Mouse (Mus musculus) lung, adult 2 months (tissue): ENCODE results near the gene Epsti1. TPM values are rescaled to one million over a fixed set of nuclear protein-coding genes. Genes with fewer than 3 reads are reported as not detected.

Experiments used
- DNase-seq: peaks from one replicate; pipeline ENCODE4 v3.0.0; 2022
- H3K4me1 ChIP-seq: fragments of 200-500 bp; 2 replicates; pipeline ENCODE4 v1.6.1; 2011; ENCODE audit warnings: low read length; ENCODE audit not compliant: control insufficient read depth, insufficient read depth
- H3K4me3 ChIP-seq: fragments of 200-500 bp; replicated peaks from 2 replicates; pipeline ENCODE3; 2011; ENCODE audit warnings: low read depth, mild to moderate bottlenecking, control low read depth, low read length; ENCODE audit errors: extremely low read depth
- CTCF ChIP-seq: fragments of 200-500 bp; IDR thresholded peaks from 2 replicates; pipeline ENCODE4 v1.5.1; 2011; ENCODE audit warnings: mild to moderate bottlenecking, low read length, control low read depth; ENCODE audit not compliant: insufficient read depth
- POLR2A ChIP-seq: fragments of 200-500 bp; IDR thresholded peaks from 2 replicates; pipeline ENCODE4 v1.6.1; 2011; ENCODE audit warnings: low read depth, mild to moderate bottlenecking, control low read depth, low read length, borderline replicate concordance; ENCODE audit errors: extremely low read depth
- WGBS: fragments of 180-500 bp; shearing (Covaris S2); methylation state at CpG from one replicate; pipeline ENCODE4 v1.1.7; 2018; 5-methylcytosine and 5-hydroxymethylcytosine counted together
- polyA plus RNA-seq: library from polyadenylated mRNA; depleted of rRNA; stranded (reverse); fragments of >200 nt; gene quantifications from 2 replicates; pipeline ENCODE4 v1.2.3, GENCODE M21; 2012

The Epsti1 gene
- polyA plus RNA-seq, 1 experiment, result 4.2 TPM

GRCm38 (mm10) chr14:77934431-77934830 is 30.4 kb downstream of the Epsti1 start:
- DNase-seq, result no peak
- H3K4me1 ChIP-seq, result no peaks in the 10 kb centered on the region
- no peak for TF ChIP-seq CTCF
- WGBS, result 83% methylated on average over 3 of the region's 3 CpGs
- no peak overlapping the region for H3K4me3 ChIP-seq

DNA sequence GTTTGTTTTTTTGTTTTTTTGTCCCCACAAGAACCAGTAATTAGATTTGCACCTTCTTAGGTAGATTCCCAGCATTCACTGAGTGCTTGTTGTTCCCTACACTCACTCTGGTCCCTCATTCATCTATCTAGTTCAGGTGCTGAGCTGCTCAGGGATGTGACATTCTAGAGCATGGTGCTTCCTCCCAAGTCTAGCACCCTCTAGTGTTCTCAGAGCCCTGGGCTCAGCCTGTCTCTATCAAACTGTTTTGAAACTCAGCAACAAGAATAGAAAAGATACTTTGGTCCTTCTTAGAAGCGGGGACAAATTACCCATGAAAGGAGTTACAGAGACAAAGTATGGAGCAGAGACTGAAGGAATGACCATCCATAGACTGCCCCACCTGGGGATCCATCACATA is 37.1 kb downstream of the Epsti1 start:
- H3K4me3 ChIP-seq, result no peak overlapping the region
- WGBS, result 93% methylated on average over 1 of the region's 1 CpGs
- TF ChIP-seq CTCF (no peak), POLR2A (no peak)
- no peak for DNase-seq
- H3K4me1 ChIP-seq, result no peaks in the 10 kb centered on the region

- TF ChIP-seq POLR2A, result no peak
- no peak for TF ChIP-seq CTCF
- WGBS, result 65% methylated on average over 9 of the region's 9 CpGs
- Histone ChIP-seq H3K4me3 (no peak overlapping the region), H3K4me1 (no peaks in the 10 kb centered on the region)
- no peak for DNase-seq
These were observed 38.2 kb downstream of the Epsti1 start for GRCm38 (mm10) chr14:77942235-77942634.

DNA sequence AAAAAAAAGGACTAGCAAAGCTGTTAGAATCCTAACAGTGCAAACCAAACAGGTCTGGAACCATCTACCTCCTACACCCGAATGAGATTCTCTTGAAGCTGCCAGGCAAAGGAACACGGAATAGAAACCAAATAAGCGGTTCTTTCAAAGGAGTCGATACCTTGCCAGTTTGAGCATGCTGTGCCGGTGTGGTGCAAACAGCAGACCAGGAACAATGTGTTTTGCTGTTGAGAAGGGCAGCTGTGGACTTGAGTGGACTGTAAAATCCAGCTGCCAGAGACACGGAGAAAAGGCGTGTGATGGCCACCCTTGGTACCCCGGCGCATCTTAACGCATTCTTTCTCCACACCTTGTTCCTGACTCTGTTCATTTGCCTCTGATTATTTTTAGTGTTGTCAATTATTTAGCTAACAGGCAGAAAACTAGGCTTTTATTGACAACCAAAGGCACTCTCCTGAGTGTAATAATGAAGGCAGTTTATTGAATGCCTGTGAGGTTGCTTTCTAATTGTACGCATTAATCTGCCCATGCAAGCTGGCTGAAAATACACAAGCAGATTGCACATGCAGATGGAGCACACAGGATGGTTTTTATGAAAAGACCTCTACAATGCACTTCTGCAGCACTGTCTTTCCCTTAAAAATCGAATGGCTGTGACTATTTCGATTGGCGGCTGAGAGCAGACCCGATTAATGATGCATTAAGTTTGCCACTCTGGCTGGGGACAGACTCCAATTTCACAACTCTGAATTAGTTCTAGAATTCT is 38.9 kb downstream of the Epsti1 start:
- DNase-seq, result no peak

DNA sequence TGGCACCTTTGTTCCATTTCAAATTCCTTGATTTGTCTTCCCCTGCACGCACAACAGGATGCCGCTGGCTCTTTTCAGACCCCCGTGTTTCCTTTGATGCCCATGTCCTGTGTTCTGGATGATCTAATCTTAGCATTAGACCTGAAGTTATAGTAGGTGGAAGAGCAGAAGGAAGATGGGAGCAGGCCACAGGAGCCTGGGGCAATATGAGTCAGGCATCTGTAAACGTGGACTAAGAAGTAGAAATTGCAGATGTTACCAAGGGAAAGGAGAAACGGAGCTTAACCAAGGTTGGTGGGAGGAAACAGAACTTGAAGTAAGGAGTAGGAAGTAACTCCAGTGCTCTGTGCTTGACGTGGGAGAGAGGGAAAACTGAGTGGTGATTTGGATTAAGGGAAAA is 57.7 kb downstream of the Epsti1 start:
- TF ChIP-seq CTCF (no peak), POLR2A (no peak)
- WGBS, result 62% methylated on average over 6 of the region's 6 CpGs
- DNase-seq, result no peak
- H3K4me1 ChIP-seq, result no peaks in the 10 kb centered on the region
- no peak overlapping the region for H3K4me3 ChIP-seq

More for the DNA sequence above, 38.9 kb downstream of the Epsti1 start:
- Histone ChIP-seq H3K4me3 (no peak overlapping the region), H3K4me1 (no peaks in the 10 kb centered on the region)
- 86% methylated on average over 15 of the region's 15 CpGs for WGBS
- TF ChIP-seq CTCF, result no peak
- no peak for TF ChIP-seq POLR2A

- DNase-seq, result no peak
- 45% methylated on average over 7 of the region's 7 CpGs for WGBS
- no peak overlapping the region for H3K4me3 ChIP-seq
These were observed 59.5 kb downstream of the Epsti1 start for GRCm38 (mm10) chr14:77963525-77963924.

DNA sequence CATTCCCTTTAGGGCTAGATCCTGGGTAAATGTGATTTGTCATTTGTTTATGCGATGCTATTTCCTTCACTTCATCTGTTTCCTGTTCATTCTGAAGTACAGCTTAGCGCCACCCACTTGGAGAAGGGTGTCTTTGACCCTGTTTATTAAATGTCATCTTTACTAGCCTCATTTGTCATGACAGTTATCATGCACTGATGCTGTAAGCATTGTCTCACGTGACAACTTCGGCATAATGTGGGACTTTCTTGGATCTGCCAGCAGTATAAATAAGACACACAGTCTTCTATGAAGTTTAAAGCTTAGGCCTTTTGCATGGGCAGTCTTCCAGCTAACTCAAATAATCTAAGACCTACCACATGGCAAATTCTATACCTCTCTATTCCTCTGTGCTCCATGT is 67.3 kb downstream of the Epsti1 start:
- no peak for DNase-seq
- Histone ChIP-seq H3K4me3 (no peak overlapping the region), H3K4me1 (no peaks in the 10 kb centered on the region; the same call in 1 of the 2 replicates)
- TF ChIP-seq POLR2A (no peak), CTCF (no peak)
- WGBS, result 35% methylated on average over 4 of the region's 4 CpGs

More at GRCm38 (mm10) chr14:77963525-77963924, 59.5 kb downstream of the Epsti1 start:
- TF ChIP-seq CTCF (no peak), POLR2A (no peak)
- no peaks in the 10 kb centered on the region for H3K4me1 ChIP-seq

DNA sequence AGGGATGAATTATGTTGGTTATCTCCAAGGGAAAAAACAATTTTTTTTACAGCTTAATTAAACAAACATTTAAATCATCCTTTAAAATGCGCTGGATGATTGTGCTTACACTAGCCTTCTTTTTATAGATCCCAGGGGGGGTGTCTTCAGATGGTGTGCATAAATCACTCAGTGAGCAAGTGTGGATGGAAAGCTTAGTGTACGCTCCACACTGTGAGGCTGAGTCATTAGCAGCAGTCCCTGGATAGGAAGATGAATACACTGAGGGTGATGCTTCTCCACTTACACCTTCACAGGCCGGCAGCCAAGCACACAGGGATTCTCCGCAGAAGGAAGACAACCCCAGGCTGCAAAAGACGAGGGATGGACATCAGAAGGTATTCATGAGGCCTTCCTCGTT is 70.2 kb downstream of the Epsti1 start:
- WGBS, result 78% methylated on average over 6 of the region's 6 CpGs
- TF ChIP-seq POLR2A (no peak), CTCF (no peak)
- H3K4me3 ChIP-seq, result no peak overlapping the region
- DNase-seq, result no peak
- H3K4me1 ChIP-seq, result no peaks in the 10 kb centered on the region; the same call in 1 of the 2 replicates

GRCm38 (mm10) chr14:77975702-77976101 is 71.7 kb downstream of the Epsti1 start:
- 32% methylated on average over 8 of the region's 8 CpGs for WGBS
- Histone ChIP-seq H3K4me3 (no peak overlapping the region), H3K4me1 (no peaks in the 10 kb centered on the region; the same call in 1 of the 2 replicates)
- no peak for DNase-seq
- no peak for TF ChIP-seq CTCF
- no peak for TF ChIP-seq POLR2A

- no peak for DNase-seq
- Histone ChIP-seq H3K4me1 (no peaks in the 10 kb centered on the region), H3K4me3 (no peak overlapping the region)
- TF ChIP-seq CTCF (no peak), POLR2A (no peak)
- 70% methylated on average over 5 of the region's 5 CpGs for WGBS
These were observed 77.5 kb downstream of the Epsti1 start for GRCm38 (mm10) chr14:77981516-77981915.
